Mouse (Mus musculus) embryonic fibroblast, embryonic 13.5 days (primary cell): ENCODE measurements at regions not wholly inside any gene's neighbourhood (a gene's known extent, or its start where the extent isn't known, plus 50 kb on each side); places are given as distances from the start of the nearest gene placed in this dataset.

Source experiments
- CTCF ChIP-seq: IDR thresholded peaks from 2 replicates; pipeline ENCODE4 v1.5.1; 2011; ENCODE audit warnings: mild to moderate bottlenecking, control low read depth, low read length, moderate library complexity, borderline replicate concordance; ENCODE audit not compliant: insufficient read depth
- POLR2A ChIP-seq: IDR thresholded peaks from 2 replicates; pipeline ENCODE4 v1.6.1; 2011; ENCODE audit warnings: low read depth, mild to moderate bottlenecking, control low read depth, low read length, moderate library complexity

DNA sequence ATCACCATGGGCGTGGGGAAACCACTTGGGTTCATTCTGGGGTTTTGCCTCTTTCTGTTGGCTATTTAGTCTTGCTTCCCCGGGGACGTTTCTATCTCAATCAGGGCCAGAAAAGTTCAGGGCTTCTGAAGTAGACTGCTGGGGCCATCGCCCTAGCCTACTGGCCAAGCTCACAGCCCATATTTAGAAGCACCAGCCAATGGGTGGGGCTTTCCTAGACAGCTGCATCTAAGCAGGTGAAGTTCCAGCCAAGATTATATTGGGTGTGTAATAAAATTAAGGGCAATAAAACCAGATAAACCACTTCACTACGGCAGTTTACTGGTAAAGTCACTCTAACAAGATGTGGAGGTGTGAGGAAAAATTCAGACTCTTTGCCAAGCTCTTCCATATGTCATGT is 496.5 kb downstream of the Zfp704 start:
- TF ChIP-seq POLR2A: no peak
- TF ChIP-seq CTCF: no peak
